Comparison of ENCODE assay signal across 32 mouse cellular contexts in genomic region chr5:117682226-117682625, GRCm38 (mm10).
"Had no signal": no experiment of that assay in that cellular context is flagged by ENCODE, and none has a peak within 500 bp of the region (broad histone marks: within the 10 kb centered on the region; RNA-seq: fewer than 3 reads in every experiment).

No protein-coding gene starts in this region.

- H3K4me1 ChIP-seq: limb, embryonic 12.5 days; limb, embryonic 13.5 days; limb, embryonic 15.5 days; liver, embryonic 12.5 days; liver, embryonic 13.5 days; liver, embryonic 15.5 days; lung, embryonic 15.5 days; megakaryocyte, embryonic 14.5 days had no signal

- H3K9me3 ChIP-seq: limb, embryonic 10.5 days; limb, embryonic 12.5 days; limb, embryonic 13.5 days; limb, embryonic 15.5 days; liver, embryonic 13.5 days; liver, embryonic 15.5 days; lung, embryonic 15.5 days; midbrain, embryonic 10.5 days; midbrain, embryonic 12.5 days; midbrain, embryonic 13.5 days; midbrain, embryonic 15.5 days had no signal

- H3K9ac ChIP-seq: limb, embryonic 12.5 days; limb, embryonic 13.5 days; limb, embryonic 15.5 days; liver, embryonic 12.5 days; liver, embryonic 13.5 days; liver, embryonic 14.5 days; liver, embryonic 15.5 days; liver, postnatal 0 days; lung, embryonic 14.5 days; lung, embryonic 15.5 days; midbrain, embryonic 12.5 days; midbrain, embryonic 13.5 days; midbrain, embryonic 15.5 days had no signal

- H3K27me3 ChIP-seq: limb, embryonic 12.5 days; limb, embryonic 13.5 days; limb, embryonic 15.5 days; liver, embryonic 12.5 days; liver, embryonic 13.5 days; liver, embryonic 15.5 days; lung, embryonic 15.5 days; megakaryocyte, embryonic 14.5 days; midbrain, embryonic 12.5 days; midbrain, embryonic 13.5 days; midbrain, embryonic 15.5 days had no signal

- H3K27ac ChIP-seq: left cerebral cortex, adult 2 months; limb, embryonic 10.5 days; limb, embryonic 12.5 days; limb, embryonic 13.5 days; limb, embryonic 15.5 days; liver, embryonic 12.5 days; liver, embryonic 13.5 days; liver, embryonic 14.5 days; liver, embryonic 15.5 days; lung, embryonic 15.5 days; macrophage; midbrain, embryonic 12.5 days; midbrain, embryonic 13.5 days; midbrain, embryonic 15.5 days had no signal

- H3K4me3 ChIP-seq: left cerebral cortex, adult 2 months; limb, embryonic 10.5 days; limb, embryonic 12.5 days; limb, embryonic 13.5 days; limb, embryonic 15.5 days; liver, embryonic 12.5 days; liver, embryonic 13.5 days; liver, embryonic 15.5 days; lung, embryonic 15.5 days; megakaryocyte, embryonic 14.5 days; midbrain, embryonic 10.5 days; midbrain, embryonic 12.5 days; midbrain, embryonic 13.5 days; midbrain, embryonic 15.5 days; myocyte had no signal

- H3K36me3 ChIP-seq: limb, embryonic 10.5 days; limb, embryonic 12.5 days; limb, embryonic 13.5 days; limb, embryonic 15.5 days; liver, embryonic 12.5 days; liver, embryonic 13.5 days; liver, embryonic 15.5 days; lung, embryonic 15.5 days; midbrain, embryonic 10.5 days; midbrain, embryonic 12.5 days; midbrain, embryonic 13.5 days; midbrain, embryonic 15.5 days had no signal

- ATAC-seq: liver, embryonic 12.5 days; liver, postnatal 0 days; lung, postnatal 0 days; midbrain, embryonic 13.5 days; midbrain, embryonic 15.5 days; midbrain, embryonic 16.5 days had no signal

- DNase-seq: left cerebral cortex, postnatal 4 days; liver; liver, embryonic 13.5 days; liver, postnatal 0 days; lung, adult 18-20 months; lung, adult 2 months; lung, embryonic 14.5 days; lung, postnatal 10 days; lung, postnatal 14 days; lung, postnatal 36 days; lung, postnatal 4 days; midbrain, embryonic 14.5 days had no signal

- H3K4me2 ChIP-seq: limb, embryonic 12.5 days; limb, embryonic 13.5 days; limb, embryonic 15.5 days; liver, embryonic 11.5 days; liver, embryonic 12.5 days; liver, embryonic 13.5 days; liver, embryonic 15.5 days; lung, embryonic 14.5 days; lung, embryonic 15.5 days; midbrain, embryonic 11.5 days; midbrain, embryonic 12.5 days; midbrain, embryonic 13.5 days; midbrain, embryonic 15.5 days had no signal
